Mouse (Mus musculus): ENCODE data around the gene Emx2. TPM values are rescaled to one million over a fixed set of nuclear protein-coding genes. Genes with fewer than 3 reads are reported as not detected.

Emx2 gene
- polyA plus RNA-seq, 1 experiment from 2014 or later, result 20.3 TPM

DNA sequence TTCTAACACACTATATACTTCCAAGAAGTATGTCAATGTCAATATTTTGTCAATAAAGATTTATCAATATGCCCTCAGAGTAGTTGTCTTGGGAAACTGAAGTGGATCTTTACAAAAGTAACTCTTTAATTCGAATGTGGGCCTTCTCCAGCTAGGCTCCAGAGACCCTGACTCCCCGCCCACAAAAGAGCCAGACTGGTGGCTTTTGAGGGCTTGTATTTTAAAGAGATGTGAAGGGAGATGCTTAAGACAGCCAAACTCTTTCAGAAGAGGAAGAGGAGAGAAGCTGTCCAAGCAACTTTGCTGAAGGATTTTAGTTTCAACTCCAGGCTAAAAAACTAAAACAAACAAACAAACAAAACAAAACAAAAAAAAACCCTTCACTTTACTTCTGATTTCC lies 7.1 kb downstream of the Emx2 start:
- Histone ChIP-seq H3K4me3 (replicated peaks) (0 out of 2 replicates have a peak overlapping the region, but pooled peaks have one; percentile 6), H3K36me3 (no peaks in the 10 kb centered on the region), H3K9ac (replicated peaks) (no peak overlapping the region; the same call in 1 of the 2 replicates), H3K4me2 (replicated peaks) (peak overlapping the region; percentile 57; the same call in 1 of the 2 replicates), H3K4me1 (replicated peaks) (peaks cover 54% of the 10 kb centered on the region), H3K27ac (peak overlapping the region; percentile 76; the same call in 1 of the 2 replicates), H3K27me3 (peaks cover 91% of the 10 kb centered on the region), H3K9me3 (no peaks in the 10 kb centered on the region)
- WGBS, result 3% methylated on average over 2 of the region's 2 CpGs
- ATAC-seq, result no peak

DNA sequence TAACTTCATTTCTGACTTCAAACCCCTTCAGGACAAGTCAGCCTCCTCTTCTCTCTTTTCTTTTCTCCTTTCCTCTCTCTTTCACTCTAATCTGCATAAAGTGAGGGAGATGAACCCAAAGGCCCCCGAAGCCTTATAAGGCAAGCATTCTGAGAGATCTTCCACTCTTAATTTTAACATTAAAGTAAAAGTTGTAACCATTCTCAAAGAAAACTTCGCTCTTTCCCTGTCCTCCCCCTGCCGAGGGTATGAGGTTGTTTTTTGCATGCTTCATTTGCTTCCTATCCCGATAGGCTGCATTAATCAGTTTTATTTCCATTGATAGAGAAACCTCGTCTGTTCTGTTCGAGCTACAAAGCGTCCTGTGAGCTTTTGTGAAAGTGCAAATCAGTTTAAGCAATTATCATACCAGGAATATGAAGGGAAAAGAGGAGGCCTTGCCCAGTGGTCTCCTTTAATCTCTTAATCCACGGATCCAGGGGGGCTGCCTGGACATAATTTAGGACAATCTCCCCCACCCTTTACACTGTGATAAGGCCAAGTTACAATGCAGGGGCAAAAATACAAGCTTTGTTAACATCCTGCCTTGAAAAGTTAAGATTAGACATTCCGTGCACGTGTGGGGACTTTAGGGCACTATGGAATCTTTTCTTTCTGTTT lies 7.7 kb downstream of the Emx2 start:
- H3K4me1 ChIP-seq (replicated peaks), result peaks cover 60% of the 10 kb centered on the region
- peaks cover 97% of the 10 kb centered on the region for H3K27me3 ChIP-seq
- no peaks in the 10 kb centered on the region for H3K9me3 ChIP-seq
- H3K4me2 ChIP-seq (replicated peaks), result peak overlapping the region; percentile 57
- peak overlapping the region; percentile 76 for H3K27ac ChIP-seq
- H3K4me3 ChIP-seq (replicated peaks), result peak overlapping the region; percentile 7; the same call in 1 of the 2 replicates
- ATAC-seq, result no peak
- no peaks in the 10 kb centered on the region for H3K36me3 ChIP-seq
- H3K9ac ChIP-seq (replicated peaks), result no peak overlapping the region; the same call in 1 of the 2 replicates
- 3% methylated on average over 10 of the region's 10 CpGs for WGBS

DNA sequence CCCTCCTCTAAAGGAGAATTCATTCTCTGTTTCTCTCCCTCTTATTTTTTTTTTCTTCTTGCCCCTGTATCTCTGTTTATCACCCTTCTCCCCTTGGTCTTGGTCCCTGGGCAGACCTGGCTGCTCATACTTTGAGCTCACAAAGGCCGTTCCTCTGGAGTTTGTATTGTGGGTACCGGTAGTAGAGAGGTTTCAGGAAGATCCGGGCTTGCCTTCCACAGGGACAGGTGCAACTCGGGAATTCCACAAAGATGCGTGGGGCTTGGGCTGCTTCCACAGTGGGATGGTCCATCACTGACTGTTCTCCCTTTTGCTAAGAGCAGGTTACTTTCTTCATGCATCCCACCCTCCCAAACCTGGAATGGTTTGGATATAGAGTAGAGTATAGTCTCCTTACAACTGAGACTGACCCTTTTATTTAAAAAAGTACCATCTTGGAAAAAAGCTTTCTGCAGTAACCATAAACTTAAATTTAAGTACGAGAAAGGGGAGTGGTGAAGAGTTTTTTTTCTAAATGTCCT lies 8.3 kb downstream of the Emx2 start:
- WGBS, result 1% methylated on average over 6 of the region's 6 CpGs
- Histone ChIP-seq H3K4me1 (replicated peaks) (peaks cover 66% of the 10 kb centered on the region), H3K9ac (replicated peaks) (0 out of 2 replicates have a peak overlapping the region, but pooled peaks have one; percentile 23), H3K36me3 (no peaks in the 10 kb centered on the region), H3K4me2 (replicated peaks) (peak overlapping the region; percentile 57), H3K4me3 (replicated peaks) (peak overlapping the region; percentile 7), H3K27ac (peak overlapping the region; percentile 76), H3K9me3 (no peaks in the 10 kb centered on the region), H3K27me3 (peaks cover 100% of the 10 kb centered on the region)
- ATAC-seq, result no peak

DNA sequence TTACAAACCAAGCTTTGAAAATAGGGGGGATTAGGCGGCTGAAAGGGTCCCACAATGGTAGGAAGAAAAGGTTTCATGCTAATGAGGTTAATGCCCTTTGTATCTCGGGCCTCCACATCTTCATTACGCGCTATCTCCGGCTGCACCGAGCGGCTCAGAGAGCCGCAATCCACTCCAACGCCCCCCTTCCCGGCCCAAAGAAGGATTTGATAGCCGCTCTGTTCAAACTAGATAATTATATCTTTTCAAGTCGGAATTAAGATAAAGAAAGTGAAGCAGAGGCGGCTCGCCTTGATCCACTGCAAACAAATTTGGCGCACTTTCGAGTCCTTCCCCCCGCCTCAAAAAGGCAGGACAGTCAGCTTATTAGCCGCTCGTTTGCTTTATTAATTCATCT lies 8.8 kb downstream of the Emx2 start:
- peak; percentile 68 for ATAC-seq
- whole genome bisulfite sequencing, result under 1% methylated on average over 19 of the region's 19 CpGs
- peaks cover 100% of the 10 kb centered on the region for H3K27me3 ChIP-seq
- H3K9ac ChIP-seq (replicated peaks), result no peak overlapping the region; the same call in 1 of the 2 replicates
- H3K36me3 ChIP-seq, result no peaks in the 10 kb centered on the region
- H3K4me2 ChIP-seq (replicated peaks), result peak overlapping the region; percentile 57
- peak overlapping the region; percentile 69 for H3K27ac ChIP-seq
- peak overlapping the region; percentile 13 for H3K4me3 ChIP-seq (replicated peaks)
- H3K9me3 ChIP-seq, result no peaks in the 10 kb centered on the region
- H3K4me1 ChIP-seq (replicated peaks), result peaks cover 70% of the 10 kb centered on the region

DNA sequence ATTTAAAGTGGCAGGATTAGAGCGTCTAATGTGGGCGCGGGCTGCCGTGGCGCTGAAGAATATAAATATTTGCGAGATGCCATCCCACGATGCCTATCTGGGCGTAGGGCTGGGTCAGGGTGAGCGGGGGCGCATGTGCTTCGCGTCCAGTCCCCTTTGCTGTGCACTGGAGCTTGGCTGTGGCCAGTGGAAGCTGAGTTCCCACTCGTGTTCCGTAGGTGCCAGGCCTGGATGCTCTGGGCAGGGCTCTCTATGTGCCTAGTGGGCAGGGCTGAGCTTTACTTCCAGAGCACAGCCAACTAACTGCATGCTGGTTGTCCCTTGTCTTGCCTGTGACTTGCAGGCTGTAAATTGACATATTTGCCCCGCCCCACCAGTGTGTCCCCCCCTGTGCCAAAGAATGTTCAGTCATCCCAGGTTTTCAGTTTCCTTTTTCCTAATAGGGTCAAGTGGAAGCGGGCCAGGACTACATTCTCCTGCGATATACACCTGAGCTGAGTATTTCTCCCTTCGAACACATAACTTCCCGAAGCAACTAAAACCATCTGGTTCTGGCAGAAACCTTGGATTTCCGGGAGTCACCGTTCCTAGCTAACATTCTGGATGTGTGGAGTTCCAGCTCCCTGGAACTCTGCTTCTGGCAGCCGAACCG lies 9.4 kb downstream of the Emx2 start:
- peak; percentile 46 for ATAC-seq
- Histone ChIP-seq H3K4me1 (replicated peaks) (peaks cover 65% of the 10 kb centered on the region), H3K9ac (replicated peaks) (peak overlapping the region; percentile 48; the same call in 1 of the 2 replicates), H3K4me2 (replicated peaks) (peak overlapping the region; percentile 57), H3K4me3 (replicated peaks) (peak overlapping the region; percentile 13), H3K9me3 (no peaks in the 10 kb centered on the region), H3K36me3 (no peaks in the 10 kb centered on the region), H3K27ac (peak overlapping the region; percentile 69), H3K27me3 (peaks cover 100% of the 10 kb centered on the region)
- under 1% methylated on average over 23 of the region's 23 CpGs for WGBS

DNA sequence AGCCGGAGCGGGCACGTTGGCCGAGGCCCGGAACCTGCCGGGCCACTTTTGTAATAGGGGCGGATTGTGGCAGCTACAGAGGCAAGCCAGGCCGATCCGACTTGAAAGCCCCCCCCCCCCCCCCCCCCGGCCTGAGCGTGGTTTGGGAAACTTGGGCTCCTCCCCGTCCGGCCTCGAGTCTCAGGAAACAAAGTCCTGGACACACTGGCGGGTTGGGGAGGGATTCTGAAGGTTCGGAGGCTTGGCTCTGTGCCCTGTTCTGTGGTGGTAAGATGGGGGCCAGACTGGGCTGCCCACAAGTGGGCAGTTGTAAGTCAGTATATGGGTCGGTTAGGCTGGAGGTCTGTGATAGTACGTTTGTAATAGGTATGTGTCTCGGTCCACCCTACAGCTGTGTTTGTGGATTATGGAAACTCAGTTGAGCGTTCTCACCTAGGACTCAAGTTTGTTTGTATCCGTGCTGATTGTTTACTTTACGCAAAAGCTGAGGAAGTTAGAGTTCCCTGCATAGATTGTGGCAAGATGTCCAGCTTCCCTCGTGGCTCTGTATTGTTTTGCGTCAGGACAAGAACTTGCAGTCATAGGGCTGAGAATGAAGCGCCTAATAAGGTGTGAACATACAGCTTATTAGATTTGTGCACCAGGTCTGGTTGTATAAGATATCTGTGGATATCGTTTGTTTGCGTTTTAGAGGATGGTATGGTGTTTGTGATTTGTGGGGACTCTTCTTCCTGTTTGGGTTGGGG lies 10.1 kb downstream of the Emx2 start:
- Histone ChIP-seq H3K9ac (replicated peaks) (no peak overlapping the region), H3K9me3 (no peaks in the 10 kb centered on the region), H3K27me3 (peaks cover 100% of the 10 kb centered on the region), H3K4me3 (replicated peaks) (peak overlapping the region; percentile 13; the same call in 1 of the 2 replicates), H3K27ac (peak overlapping the region; percentile 69; the same call in 1 of the 2 replicates), H3K36me3 (no peaks in the 10 kb centered on the region), H3K4me2 (replicated peaks) (peak overlapping the region; percentile 57), H3K4me1 (replicated peaks) (peaks cover 65% of the 10 kb centered on the region)
- no peak for ATAC-seq
- 2% methylated on average over 26 of the region's 27 CpGs for WGBS

DNA sequence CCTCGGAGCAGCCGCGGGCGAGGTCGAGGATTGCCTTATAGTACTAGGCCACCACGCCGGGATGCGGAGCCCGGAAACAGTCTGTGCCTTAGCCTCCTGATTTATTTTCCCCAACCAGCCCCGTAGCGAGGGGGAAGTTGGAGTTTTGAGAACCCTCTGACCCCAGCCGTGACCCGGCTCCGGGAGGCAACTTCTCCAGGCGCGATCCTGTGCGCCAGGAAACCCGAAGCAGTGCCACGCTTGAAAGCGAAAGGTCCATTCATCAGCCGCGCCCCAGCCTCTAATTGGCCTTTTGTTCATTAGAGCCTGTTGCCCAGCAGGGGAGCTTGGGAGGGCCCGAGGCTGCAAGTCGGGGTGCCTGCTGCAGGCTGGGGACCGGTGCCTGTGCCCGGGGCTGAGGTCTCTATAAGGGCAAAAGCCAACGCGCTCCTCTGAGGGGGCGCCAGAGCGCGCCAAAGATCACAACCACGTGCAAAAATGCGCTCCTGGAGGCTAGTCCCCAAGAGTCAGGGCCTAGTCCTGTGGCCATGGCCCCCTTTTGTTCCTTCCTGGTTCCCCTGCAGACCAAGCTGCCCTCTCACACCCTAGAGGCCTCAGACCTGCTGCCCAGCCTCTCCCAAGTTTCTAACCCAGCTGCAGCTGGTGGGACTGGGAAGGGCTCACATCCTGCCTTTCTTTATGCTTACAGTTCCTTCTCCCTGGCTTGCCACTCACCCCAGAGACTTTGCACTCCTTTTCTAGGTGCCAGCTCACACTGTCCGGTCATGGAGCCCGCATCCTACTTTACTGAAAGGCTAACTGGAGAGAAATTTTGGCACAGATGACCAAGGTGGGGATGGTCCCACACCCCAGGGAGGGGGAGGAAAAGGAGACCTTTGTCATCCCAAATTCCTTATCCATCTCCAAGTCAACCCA lies 11.1 kb downstream of the Emx2 start:
- H3K27ac ChIP-seq, result no peak overlapping the region
- peaks cover 65% of the 10 kb centered on the region for H3K4me1 ChIP-seq (replicated peaks)
- H3K4me3 ChIP-seq (replicated peaks), result peak overlapping the region; percentile 27
- no peaks in the 10 kb centered on the region for H3K9me3 ChIP-seq
- no peaks in the 10 kb centered on the region for H3K36me3 ChIP-seq
- H3K9ac ChIP-seq (replicated peaks), result peak overlapping the region; percentile 41; the same call in 1 of the 2 replicates
- WGBS, result under 1% methylated on average over 35 of the region's 35 CpGs
- ATAC-seq, result peak; percentile 38; the same call in 1 of the 2 replicates
- peak overlapping the region; percentile 57 for H3K4me2 ChIP-seq (replicated peaks)
- H3K27me3 ChIP-seq, result peaks cover 92% of the 10 kb centered on the region

DNA sequence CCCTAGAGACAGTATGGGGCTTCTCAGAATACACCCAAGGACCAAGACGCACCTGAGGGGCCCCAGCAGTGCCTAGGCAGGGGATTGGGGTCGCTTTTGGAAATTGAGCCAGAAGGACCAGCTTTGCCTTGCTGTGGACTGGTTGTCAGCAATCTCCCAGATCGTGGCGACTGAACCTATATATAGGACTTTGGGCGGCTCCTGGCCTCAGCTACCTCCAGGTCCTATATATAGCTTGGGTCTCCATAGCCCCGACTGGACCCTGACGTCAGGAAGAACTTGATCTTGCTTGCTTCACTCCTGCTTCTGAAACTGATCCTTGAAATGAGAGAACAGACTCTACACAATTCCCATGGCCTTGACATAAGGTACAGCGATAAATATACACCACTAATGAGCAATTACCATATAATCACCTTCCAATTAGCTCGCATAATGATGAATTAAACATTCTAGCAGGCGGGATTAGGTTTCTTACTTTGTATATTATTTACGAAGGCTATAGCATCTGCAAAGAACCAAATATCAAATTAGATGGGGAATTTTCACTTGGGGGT lies 12.0 kb downstream of the Emx2 start:
- H3K9ac ChIP-seq (replicated peaks), result no peak overlapping the region
- H3K4me1 ChIP-seq (replicated peaks), result peaks cover 65% of the 10 kb centered on the region
- peaks cover 86% of the 10 kb centered on the region for H3K27me3 ChIP-seq
- H3K4me2 ChIP-seq (replicated peaks), result 0 out of 2 replicates have a peak overlapping the region, but pooled peaks have one; percentile 57
- no peak; the same call in 1 of the 2 replicates for ATAC-seq
- H3K36me3 ChIP-seq, result no peaks in the 10 kb centered on the region
- H3K4me3 ChIP-seq (replicated peaks), result no peak overlapping the region
- no peaks in the 10 kb centered on the region for H3K9me3 ChIP-seq
- no peak overlapping the region for H3K27ac ChIP-seq
- WGBS, result 12% methylated on average over 11 of the region's 11 CpGs

DNA sequence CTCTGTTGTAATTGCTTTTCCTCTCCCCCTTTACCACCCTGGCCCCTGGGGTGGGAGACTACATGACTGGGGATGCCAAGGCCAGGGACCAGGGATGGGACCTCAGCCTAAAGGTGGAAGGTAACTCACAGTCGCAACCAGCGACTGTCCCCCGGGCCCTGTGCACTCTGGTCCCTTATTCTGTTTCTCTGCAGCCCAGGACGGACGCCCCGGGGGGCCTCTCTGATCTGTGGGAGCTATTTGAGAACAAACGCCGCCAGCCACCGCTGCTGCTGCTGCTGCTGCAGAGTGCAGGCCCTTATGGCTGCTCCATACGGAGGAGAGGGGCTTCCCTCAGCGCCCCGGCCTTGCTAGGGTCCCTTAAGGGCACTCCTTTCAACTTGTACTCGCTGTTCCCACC lies 12.7 kb downstream of the Emx2 start:
- Histone ChIP-seq H3K4me1 (replicated peaks) (peaks cover 59% of the 10 kb centered on the region), H3K9ac (replicated peaks) (0 out of 2 replicates have a peak overlapping the region, but pooled peaks have one; percentile 32), H3K27ac (no peak overlapping the region), H3K36me3 (no peaks in the 10 kb centered on the region), H3K27me3 (peaks cover 79% of the 10 kb centered on the region), H3K9me3 (no peaks in the 10 kb centered on the region), H3K4me3 (replicated peaks) (no peak overlapping the region), H3K4me2 (replicated peaks) (peak overlapping the region; percentile 24)
- no peak for ATAC-seq
- 1% methylated on average over 13 of the region's 13 CpGs for WGBS

DNA sequence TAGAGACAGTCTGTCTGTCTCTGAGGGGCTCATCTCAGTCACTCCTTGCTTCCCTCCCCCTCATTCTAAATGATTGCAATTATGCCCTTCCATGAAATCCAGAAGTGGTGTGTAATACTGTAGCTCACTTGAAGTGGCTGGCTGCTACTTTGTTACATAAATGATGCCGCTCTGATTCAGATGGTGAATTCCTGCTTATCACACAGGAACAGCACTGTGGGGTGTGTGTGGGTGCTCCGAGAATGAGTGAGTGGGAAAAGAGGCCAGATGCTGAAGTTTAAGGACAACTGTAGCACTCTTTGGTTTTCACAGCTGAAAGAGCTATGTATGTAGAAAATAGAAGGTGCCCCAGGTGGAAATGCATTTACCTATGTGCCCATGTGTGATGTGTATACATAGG lies 14.7 kb downstream of the Emx2 start:
- Histone ChIP-seq H3K27ac (no peak overlapping the region), H3K4me1 (replicated peaks) (peaks cover 40% of the 10 kb centered on the region), H3K36me3 (no peaks in the 10 kb centered on the region), H3K27me3 (peaks cover 64% of the 10 kb centered on the region), H3K4me3 (replicated peaks) (no peak overlapping the region), H3K4me2 (replicated peaks) (no peak overlapping the region), H3K9ac (replicated peaks) (no peak overlapping the region), H3K9me3 (no peaks in the 10 kb centered on the region)
- WGBS, result 75% methylated on average over 2 of the region's 2 CpGs
- ATAC-seq, result no peak
